Mouse (Mus musculus) embryonic facial prominence, embryonic 15.5 days (tissue): ENCODE data around the gene Jakmip3. TPM values are rescaled to one million over a fixed set of nuclear protein-coding genes. Genes with fewer than 3 reads are reported as not detected.

Experiments used
- ATAC-seq: fragments of 200-750 bp; cut with Nextera tagmentation; 2 replicates; pipeline ENCODE4 v1.8.0; 2017; ENCODE audit warnings: low read depth, moderate TSS enrichment; ENCODE audit not compliant: insufficient number of reproducible peaks, low FRiP score, low TSS enrichment
- H3K27ac ChIP-seq: fragments of 300-500 bp; sonication (generic); replicated peaks from 2 replicates; pipeline ENCODE4 v1.5.1; 2015; ENCODE audit warnings: mild to moderate bottlenecking, inconsistent platforms
- H3K27me3 ChIP-seq: fragments of 300-500 bp; sonication (generic); 2 replicates; pipeline ENCODE4 v1.6.1; 2015; ENCODE audit warnings: inconsistent platforms
- H3K36me3 ChIP-seq: fragments of 300-500 bp; sonication (generic); 2 replicates; pipeline ENCODE4 v1.6.1; 2015; ENCODE audit warnings: mild to moderate bottlenecking, inconsistent platforms
- H3K4me1 ChIP-seq: fragments of 300-500 bp; sonication (generic); 2 replicates; pipeline ENCODE4 v1.6.1; 2015; ENCODE audit warnings: inconsistent platforms
- H3K4me2 ChIP-seq: fragments of 300-500 bp; sonication (generic); replicated peaks from 2 replicates; pipeline ENCODE4 v1.6.1; 2015; ENCODE audit warnings: mild to moderate bottlenecking, inconsistent platforms
- H3K4me3 ChIP-seq: fragments of 300-500 bp; sonication (generic); replicated peaks from 2 replicates; pipeline ENCODE4 v1.5.1; 2015; ENCODE audit warnings: mild to moderate bottlenecking, inconsistent platforms
- H3K9ac ChIP-seq: fragments of 300-500 bp; sonication (generic); 2 replicates; pipeline ENCODE4 v1.6.1; 2015; ENCODE audit warnings: inconsistent platforms
- H3K9me3 ChIP-seq: fragments of 300-500 bp; sonication (generic); replicated peaks from 2 replicates; pipeline ENCODE4 v1.6.1; 2016; ENCODE audit warnings: inconsistent platforms
- WGBS: fragments of 180-500 bp; shearing (Covaris S2); methylation state at CpG from one replicate; pipeline ENCODE4 v1.1.7; 2015; 5-methylcytosine and 5-hydroxymethylcytosine counted together
- polyA plus RNA-seq: library from polyadenylated mRNA; unstranded; fragments of >200 nt; fragmentation: Nextera tagmentation; extraction: Ambion mirVana; gene quantifications from 2 replicates; pipeline ENCODE4 v1.2.1, GENCODE M21; 2015

The Jakmip3 gene
- polyA plus RNA-seq, 1 experiment from 2014 or later: 0.55 TPM

DNA sequence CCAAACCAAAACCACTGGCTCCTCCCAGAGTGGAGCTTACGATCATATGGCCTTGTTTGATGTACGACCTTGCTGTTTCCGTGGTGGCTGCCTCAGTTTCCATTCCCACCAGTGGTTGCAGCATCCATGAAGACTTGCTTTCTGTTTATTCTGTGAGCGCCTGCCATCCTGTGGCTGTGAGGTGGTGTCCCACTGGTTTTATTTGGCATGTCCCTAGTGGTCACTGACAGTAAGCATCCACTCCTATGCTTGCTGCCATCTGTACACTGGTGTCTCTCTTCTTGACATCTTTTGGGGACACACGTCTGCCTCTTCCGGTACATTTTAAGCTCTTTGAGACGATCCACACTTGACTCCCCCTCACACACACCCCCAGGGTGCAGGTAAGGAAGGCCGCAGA is 7.2 kb downstream of the Jakmip3 start:
- ATAC-seq: no peak
- WGBS: 87% methylated on average over 8 of the region's 8 CpGs
- H3K9me3 ChIP-seq: no peaks in the 10 kb centered on the region

DNA sequence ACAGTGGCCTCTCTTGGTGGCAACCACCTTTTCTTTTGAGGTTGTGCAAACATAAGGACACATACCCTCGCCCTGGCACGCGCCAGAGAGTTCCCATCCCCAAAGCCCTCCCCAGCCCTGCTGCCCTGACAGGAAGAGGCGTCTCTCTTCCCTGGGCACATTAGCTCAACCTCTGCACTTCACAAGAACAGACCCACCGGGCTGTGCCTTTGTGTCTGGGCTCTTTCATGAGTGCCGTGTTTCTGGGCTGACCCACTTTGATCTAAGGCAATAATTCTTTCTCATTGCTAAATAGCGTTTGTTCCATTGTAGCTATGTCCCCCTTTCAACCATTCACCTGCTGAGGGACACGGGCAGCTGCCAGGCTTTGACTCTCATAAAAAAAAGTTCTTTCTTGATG is 7.8 kb downstream of the Jakmip3 start:
- Histone ChIP-seq H3K27ac (no peak overlapping the region), H3K4me1 (no peaks in the 10 kb centered on the region), H3K4me3 (no peak overlapping the region), H3K4me2 (no peak overlapping the region), H3K27me3 (peaks cover 12% of the 10 kb centered on the region), H3K36me3 (no peaks in the 10 kb centered on the region), H3K9me3 (no peaks in the 10 kb centered on the region), H3K9ac (no peak overlapping the region)
- no peak for ATAC-seq
- WGBS: 68% methylated on average over 8 of the region's 8 CpGs

More for the DNA sequence above, 7.2 kb downstream of the Jakmip3 start:
- no peak overlapping the region for H3K9ac ChIP-seq
- no peaks in the 10 kb centered on the region for H3K4me1 ChIP-seq
- no peak overlapping the region for H3K4me2 ChIP-seq
- no peak overlapping the region for H3K4me3 ChIP-seq
- no peak overlapping the region for H3K27ac ChIP-seq
- H3K36me3 ChIP-seq: no peaks in the 10 kb centered on the region
- peaks cover 17% of the 10 kb centered on the region for H3K27me3 ChIP-seq

GRCm38 (mm10) chr7:138955787-138956186 is 15.3 kb downstream of the Jakmip3 start:
- H3K9ac ChIP-seq: no peak overlapping the region
- WGBS: 81% methylated on average over 7 of the region's 7 CpGs

DNA sequence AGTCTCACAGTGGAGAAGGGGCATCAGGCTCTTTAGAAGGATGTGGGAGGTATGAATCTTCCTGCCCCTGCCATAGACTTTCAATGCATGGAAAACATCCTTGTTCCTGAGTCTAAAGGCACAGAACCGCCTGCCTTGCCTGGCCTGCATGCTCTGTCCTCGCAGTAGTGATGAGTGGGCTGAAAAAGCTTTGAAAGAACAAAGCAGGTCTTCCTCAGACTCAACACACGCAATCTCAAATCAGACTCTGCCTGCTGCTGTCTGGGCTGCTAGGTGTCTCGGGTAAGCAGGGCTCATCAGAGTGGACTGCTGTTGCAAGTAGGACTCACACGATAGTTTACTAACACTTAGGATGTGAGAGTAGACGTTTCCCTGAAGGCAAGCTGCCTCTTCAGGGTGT is 16.6 kb downstream of the Jakmip3 start:
- Histone ChIP-seq H3K27me3 (no peaks in the 10 kb centered on the region), H3K9me3 (no peaks in the 10 kb centered on the region), H3K4me1 (no peaks in the 10 kb centered on the region), H3K36me3 (no peaks in the 10 kb centered on the region), H3K9ac (no peak overlapping the region), H3K4me3 (no peak overlapping the region), H3K4me2 (no peak overlapping the region), H3K27ac (no peak overlapping the region)
- ATAC-seq: no peak
- WGBS: 72% methylated on average over 6 of the region's 6 CpGs

More at GRCm38 (mm10) chr7:138955787-138956186, 15.3 kb downstream of the Jakmip3 start:
- no peak overlapping the region for H3K4me3 ChIP-seq
- no peaks in the 10 kb centered on the region for H3K36me3 ChIP-seq
- H3K27me3 ChIP-seq: no peaks in the 10 kb centered on the region
- no peak overlapping the region for H3K4me2 ChIP-seq
- no peak for ATAC-seq
- H3K27ac ChIP-seq: no peak overlapping the region
- no peaks in the 10 kb centered on the region for H3K9me3 ChIP-seq
- H3K4me1 ChIP-seq: no peaks in the 10 kb centered on the region

GRCm38 (mm10) chr7:138959747-138960146 is 19.2 kb downstream of the Jakmip3 start:
- H3K27me3 ChIP-seq: no peaks in the 10 kb centered on the region
- no peaks in the 10 kb centered on the region for H3K36me3 ChIP-seq
- no peaks in the 10 kb centered on the region for H3K4me1 ChIP-seq
- H3K9ac ChIP-seq: no peak overlapping the region
- H3K9me3 ChIP-seq: no peaks in the 10 kb centered on the region
- H3K4me3 ChIP-seq: no peak overlapping the region
- no peak overlapping the region for H3K27ac ChIP-seq
- WGBS: 76% methylated on average over 5 of the region's 5 CpGs
- H3K4me2 ChIP-seq: no peak overlapping the region
- no peak for ATAC-seq

DNA sequence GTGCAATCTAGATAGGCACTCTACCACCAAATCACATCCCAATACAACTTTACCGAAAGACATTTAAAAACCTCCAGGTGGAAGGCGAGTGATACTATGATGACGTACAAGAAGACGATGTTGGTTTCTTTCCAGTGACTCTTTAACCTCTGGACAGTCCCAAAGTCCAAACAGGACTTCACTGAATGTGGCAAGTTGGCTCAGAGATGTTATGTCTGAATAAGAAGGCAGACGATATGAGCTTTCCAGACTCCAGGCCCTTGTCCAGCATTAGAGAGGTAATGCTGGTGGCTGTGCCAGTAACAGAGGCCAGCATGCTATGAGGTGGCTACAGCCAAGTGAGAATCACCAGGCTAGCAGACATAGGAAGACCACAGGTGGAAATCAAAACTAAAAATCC is 23.2 kb downstream of the Jakmip3 start:
- no peak for ATAC-seq
- no peaks in the 10 kb centered on the region for H3K36me3 ChIP-seq
- H3K9ac ChIP-seq: no peak overlapping the region
- no peaks in the 10 kb centered on the region for H3K27me3 ChIP-seq
- WGBS: 86% methylated on average over 5 of the region's 5 CpGs
- H3K4me3 ChIP-seq: no peak overlapping the region
- H3K4me2 ChIP-seq: no peak overlapping the region
- H3K27ac ChIP-seq: no peak overlapping the region
- no peaks in the 10 kb centered on the region for H3K4me1 ChIP-seq
- no peaks in the 10 kb centered on the region for H3K9me3 ChIP-seq

DNA sequence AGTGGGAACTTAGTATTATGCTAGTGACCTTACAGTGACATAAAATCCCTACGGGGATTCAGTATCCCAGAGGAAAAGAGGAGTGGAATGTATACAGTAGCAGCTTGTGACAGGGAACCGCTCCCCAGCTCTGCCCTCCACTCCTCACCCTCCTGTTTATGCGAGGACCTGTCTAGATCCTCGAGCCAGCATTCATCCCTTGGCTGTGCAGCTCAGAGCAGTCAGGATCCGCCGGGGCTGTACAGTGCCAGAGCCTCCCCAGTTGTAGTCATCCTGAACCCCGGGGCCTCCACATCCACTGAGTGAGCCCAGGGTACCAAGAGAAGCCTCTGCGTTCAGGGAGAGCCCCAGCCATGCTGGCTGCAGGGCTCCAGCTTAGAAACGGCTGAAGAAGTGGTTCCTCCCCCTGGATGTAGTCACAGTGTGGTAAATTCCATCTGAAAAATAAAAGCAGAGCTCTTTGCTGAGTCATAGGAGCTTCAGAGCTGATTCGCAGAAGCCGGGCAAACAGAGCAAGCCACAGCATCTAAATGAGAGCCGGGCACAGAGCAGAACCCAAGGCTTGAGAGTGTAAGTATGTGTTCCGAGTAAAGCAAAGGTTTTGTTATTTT is 27.6 kb downstream of the Jakmip3 start:
- no peaks in the 10 kb centered on the region for H3K36me3 ChIP-seq
- H3K4me1 ChIP-seq: no peaks in the 10 kb centered on the region
- H3K27me3 ChIP-seq: no peaks in the 10 kb centered on the region
- no peaks in the 10 kb centered on the region for H3K9me3 ChIP-seq
- H3K4me3 ChIP-seq: no peak overlapping the region
- no peak overlapping the region for H3K4me2 ChIP-seq
- no peak overlapping the region for H3K9ac ChIP-seq
- no peak overlapping the region for H3K27ac ChIP-seq
- WGBS: 48% methylated on average over 13 of the region's 13 CpGs
- no peak for ATAC-seq

DNA sequence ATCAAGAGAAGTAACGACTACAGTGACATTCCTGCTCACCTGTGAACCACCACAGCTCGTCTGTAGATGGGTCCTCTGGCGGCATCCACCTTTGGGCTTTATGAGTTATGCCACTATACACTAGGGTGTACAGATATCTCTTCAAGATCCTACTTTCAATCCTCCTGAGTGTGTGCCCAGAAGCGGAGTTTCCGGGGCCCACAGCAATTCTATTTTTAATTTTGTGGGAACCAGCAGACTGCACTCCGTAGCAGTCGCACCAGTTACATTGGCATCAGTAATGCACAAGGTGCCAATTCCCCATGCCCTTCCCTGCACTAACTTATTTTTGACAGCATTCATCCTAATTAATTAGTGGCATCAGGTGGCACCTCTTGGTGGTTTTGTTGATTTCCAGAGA is 37.0 kb downstream of the Jakmip3 start:
- H3K4me3 ChIP-seq: no peak overlapping the region
- H3K4me2 ChIP-seq: no peak overlapping the region

GRCm38 (mm10) chr7:138984576-138984975 is 44.0 kb downstream of the Jakmip3 start:
- H3K4me3 ChIP-seq: no peak overlapping the region
- no peak overlapping the region for H3K27ac ChIP-seq
- no peaks in the 10 kb centered on the region for H3K4me1 ChIP-seq
- no peaks in the 10 kb centered on the region for H3K36me3 ChIP-seq
- WGBS: 78% methylated on average over 6 of the region's 6 CpGs
- H3K4me2 ChIP-seq: no peak overlapping the region
- no peaks in the 10 kb centered on the region for H3K9me3 ChIP-seq
- no peak for ATAC-seq
- no peaks in the 10 kb centered on the region for H3K27me3 ChIP-seq
- H3K9ac ChIP-seq: no peak overlapping the region

More for the DNA sequence above, 37.0 kb downstream of the Jakmip3 start:
- WGBS: 87% methylated on average over 7 of the region's 7 CpGs
- no peak overlapping the region for H3K9ac ChIP-seq
- no peak overlapping the region for H3K27ac ChIP-seq
- H3K27me3 ChIP-seq: no peaks in the 10 kb centered on the region
- no peaks in the 10 kb centered on the region for H3K4me1 ChIP-seq
- H3K9me3 ChIP-seq: no peaks in the 10 kb centered on the region
- no peak for ATAC-seq
- H3K36me3 ChIP-seq: no peaks in the 10 kb centered on the region

DNA sequence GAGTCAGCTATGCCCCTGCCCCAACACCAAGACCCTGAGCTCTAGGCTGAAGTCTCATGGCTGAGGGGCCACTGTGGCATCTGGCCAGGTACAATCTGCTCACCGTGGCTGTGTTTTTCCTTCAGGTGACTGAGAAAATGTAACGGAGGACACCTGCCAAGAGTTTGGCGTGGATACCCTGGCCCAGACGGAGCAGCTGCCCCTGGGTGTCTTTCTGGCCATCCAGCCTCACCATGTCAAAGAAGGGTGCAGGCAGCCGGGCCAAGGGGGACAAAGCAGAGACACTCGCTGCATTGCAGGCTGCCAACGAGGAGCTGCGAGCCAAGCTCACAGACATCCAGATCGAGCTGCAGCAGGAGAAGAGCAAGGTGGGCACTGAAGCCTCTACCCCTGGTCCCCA is 48.6 kb downstream of the Jakmip3 start:
- H3K27ac ChIP-seq: no peak overlapping the region
- H3K9ac ChIP-seq: no peak overlapping the region
- no peak overlapping the region for H3K4me3 ChIP-seq
- no peaks in the 10 kb centered on the region for H3K27me3 ChIP-seq
- H3K4me2 ChIP-seq: no peak overlapping the region
- H3K36me3 ChIP-seq: no peaks in the 10 kb centered on the region
- 76% methylated on average over 9 of the region's 9 CpGs for WGBS
- H3K9me3 ChIP-seq: no peaks in the 10 kb centered on the region
- H3K4me1 ChIP-seq: no peaks in the 10 kb centered on the region
- no peak for ATAC-seq

DNA sequence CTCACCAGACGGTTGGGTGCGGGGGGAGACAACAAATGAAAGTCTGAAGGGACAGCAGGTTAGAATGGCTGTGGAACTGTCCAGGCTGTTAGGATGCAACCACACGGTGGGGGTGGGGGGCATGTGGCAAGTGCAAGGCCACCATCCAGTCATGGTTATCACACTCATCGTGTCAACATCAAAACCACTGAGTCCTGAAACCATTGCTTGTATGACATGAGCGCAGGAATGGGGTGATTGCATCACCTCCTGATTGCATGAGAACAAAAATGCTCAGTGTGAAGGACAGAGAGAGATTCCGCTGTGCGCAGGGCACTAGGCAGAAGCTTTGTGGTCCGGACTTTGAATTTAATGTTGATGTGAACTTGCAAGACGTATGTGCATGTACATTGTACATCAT is 62.2 kb downstream of the Jakmip3 start:
- no peak overlapping the region for H3K27ac ChIP-seq
- 87% methylated on average over 9 of the region's 9 CpGs for WGBS
- H3K27me3 ChIP-seq: 0 out of 2 replicates have a peak, but pooled peaks cover 6% of the 10 kb centered on the region
- ATAC-seq: no peak
- no peak overlapping the region for H3K4me3 ChIP-seq
- H3K4me2 ChIP-seq: no peak overlapping the region
- H3K9me3 ChIP-seq: no peaks in the 10 kb centered on the region
- no peaks in the 10 kb centered on the region for H3K36me3 ChIP-seq
- no peaks in the 10 kb centered on the region for H3K4me1 ChIP-seq
- no peak overlapping the region for H3K9ac ChIP-seq

DNA sequence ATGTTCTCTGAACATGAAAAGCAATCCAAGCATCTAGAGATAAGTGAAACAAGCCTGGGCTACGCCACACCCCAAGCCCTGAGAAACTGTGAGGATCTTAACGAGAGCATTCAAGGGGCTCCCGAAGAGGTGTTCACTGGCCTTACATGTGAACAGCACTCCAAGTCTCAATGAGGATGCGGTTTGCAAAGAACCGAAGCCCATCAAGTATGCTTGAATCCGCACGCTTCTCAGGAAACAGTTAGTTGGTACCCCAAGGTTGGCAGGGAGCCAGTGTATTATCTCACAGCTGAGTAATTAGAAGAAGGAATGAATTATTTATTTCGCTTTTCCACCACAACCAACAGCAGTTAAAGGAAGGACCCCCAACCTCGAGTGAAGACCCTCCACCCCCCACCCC is 62.7 kb downstream of the Jakmip3 start:
- no peak for ATAC-seq
- Histone ChIP-seq H3K4me2 (no peak overlapping the region), H3K36me3 (no peaks in the 10 kb centered on the region), H3K27me3 (0 out of 2 replicates have a peak, but pooled peaks cover 6% of the 10 kb centered on the region), H3K4me3 (no peak overlapping the region), H3K27ac (no peak overlapping the region), H3K9me3 (no peaks in the 10 kb centered on the region), H3K9ac (no peak overlapping the region), H3K4me1 (no peaks in the 10 kb centered on the region)
- WGBS: 57% methylated on average over 9 of the region's 9 CpGs
